Mouse (Mus musculus) small intestine, adult 2 months (tissue): Measurements from ENCODE around the gene Zkscan5.

Experiments
- CTCF ChIP-seq: fragments of 200-500 bp; IDR thresholded peaks from 2 replicates; pipeline ENCODE4 v1.5.1; 2012; ENCODE audit warnings: low read depth, mild to moderate bottlenecking, control low read depth, inconsistent platforms, low read length, moderate library complexity, mixed read lengths; ENCODE audit not compliant: insufficient replicate concordance, insufficient read length; ENCODE audit errors: extremely low read depth
- POLR2A ChIP-seq: fragments of 200-500 bp; IDR thresholded peaks from 2 replicates; pipeline ENCODE4 v1.6.1; 2012; ENCODE audit warnings: low read depth, mild to moderate bottlenecking, control low read depth, inconsistent platforms, low read length, moderate library complexity

DNA sequence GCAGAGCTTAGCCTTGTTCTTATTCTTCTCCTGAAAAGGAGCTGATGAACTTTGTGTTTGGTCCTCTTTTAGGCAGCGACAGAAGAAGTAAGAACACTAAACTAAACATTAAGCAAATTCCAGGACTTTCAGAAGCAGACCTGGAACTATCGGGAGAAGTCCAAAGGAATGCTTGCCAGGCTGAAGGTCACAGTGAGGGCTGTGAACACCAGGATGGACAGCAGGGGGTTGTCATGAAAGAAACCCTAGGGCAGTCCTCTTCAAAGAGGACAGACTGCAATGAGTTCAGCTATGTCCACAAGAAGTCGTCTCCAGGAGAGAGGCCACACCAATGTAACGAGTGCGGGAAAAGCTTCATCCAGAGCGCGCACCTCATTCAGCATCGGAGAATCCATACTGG is 15.6 kb downstream of the Zkscan5 start:
- TF ChIP-seq CTCF (no peak), POLR2A (no peak)
